Mouse (Mus musculus) embryonic facial prominence, embryonic 14.5 days (tissue): ENCODE results near the gene Fbxo22. TPM values are rescaled to one million over a fixed set of nuclear protein-coding genes. Genes with fewer than 3 reads are reported as not detected.
"Not testable (repeated sequence)": the region's sequence is repeated elsewhere in the genome, so short reads cannot be mapped to it uniquely, and the experiment has no call there.

Experiments
- ATAC-seq: fragments of 200-750 bp; cut with Nextera tagmentation; 2 replicates; pipeline ENCODE4 v1.8.0; 2017; ENCODE audit warnings: low read depth, moderate number of reproducible peaks, moderate TSS enrichment
- DNase-seq: peaks from one replicate; pipeline ENCODE4 v3.0.0-alpha.2; 2015; ENCODE audit warnings: low spot score
- H3K27ac ChIP-seq: fragments of 300-500 bp; sonication (generic); replicated peaks from 2 replicates; pipeline ENCODE4 v1.5.1; 2014; ENCODE audit warnings: low read depth, mild to moderate bottlenecking, low read length, moderate library complexity
- H3K27me3 ChIP-seq: fragments of 300-500 bp; sonication (generic); replicated peaks from 2 replicates; pipeline ENCODE4 v1.6.1; 2014; ENCODE audit warnings: low read length; ENCODE audit not compliant: control insufficient read depth, insufficient read depth
- H3K36me3 ChIP-seq: fragments of 300-500 bp; sonication (generic); 2 replicates; pipeline ENCODE4 v1.6.1; 2014; ENCODE audit warnings: low read length, mixed read lengths; ENCODE audit not compliant: control insufficient read depth, insufficient read depth
- H3K4me1 ChIP-seq: fragments of 300-500 bp; sonication (generic); 2 replicates; pipeline ENCODE4 v1.6.1; 2014; ENCODE audit warnings: antibody characterized with exemption, low read length; ENCODE audit not compliant: control insufficient read depth, insufficient read depth
- H3K4me2 ChIP-seq: fragments of 300-500 bp; sonication (generic); 2 replicates; pipeline ENCODE4 v1.6.1; 2014; ENCODE audit warnings: low read depth, mild to moderate bottlenecking, low read length, moderate library complexity, mixed read lengths
- H3K4me3 ChIP-seq: fragments of 300-500 bp; sonication (generic); 2 replicates; pipeline ENCODE4 v1.5.1; 2014; ENCODE audit warnings: low read depth, mild to moderate bottlenecking, low read length
- H3K9ac ChIP-seq: fragments of 300-500 bp; sonication (generic); 2 replicates; pipeline ENCODE4 v1.6.1; 2014; ENCODE audit warnings: low read depth, mild to moderate bottlenecking, low read length, moderate library complexity, mixed read lengths
- H3K9me3 ChIP-seq: fragments of 300-500 bp; sonication (generic); 2 replicates; pipeline ENCODE4 v1.6.1; 2016; ENCODE audit warnings: low read length; ENCODE audit not compliant: control insufficient read depth
- WGBS: fragments of 180-500 bp; shearing (Covaris S2); extraction: QIAGEN DNeasy Blood & Tissue Kit; methylation state at CpG from one replicate; pipeline ENCODE4 v1.1.7; 2014; 5-methylcytosine and 5-hydroxymethylcytosine counted together
- polyA plus RNA-seq: library from polyadenylated mRNA; unstranded; fragments of >200 nt; fragmentation: Nextera tagmentation; extraction: Ambion mirVana; gene quantifications from 2 replicates; pipeline ENCODE4 v1.2.1, GENCODE M21; 2014

Fbxo22 gene
- polyA plus RNA-seq, 1 experiment from 2014 or later = 41.9 TPM

DNA sequence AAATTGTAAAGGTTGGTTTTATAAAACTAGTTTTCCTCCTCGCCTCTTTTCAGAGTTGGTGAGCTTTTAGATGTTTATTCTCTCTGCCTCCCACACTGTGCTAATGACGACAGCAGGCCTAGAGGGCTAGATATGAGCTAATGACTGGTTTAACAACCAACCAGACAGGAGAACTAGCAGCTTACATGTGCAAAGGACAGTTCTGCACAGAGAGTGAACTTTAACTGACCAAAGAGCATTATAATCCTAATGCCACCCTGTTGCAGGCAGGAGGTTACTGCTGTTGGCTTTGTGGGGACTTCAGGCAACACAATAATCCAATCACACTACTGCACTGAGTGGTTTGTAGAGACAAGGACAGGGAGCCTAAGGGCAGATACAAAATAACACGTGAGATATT lies 34.6 kb downstream of the Fbxo22 start:
- ATAC-seq (no peak), DNase-seq (no peak)
- Histone ChIP-seq H3K4me2 (no peak overlapping the region), H3K27me3 (no peaks in the 10 kb centered on the region), H3K36me3 (no peaks in the 10 kb centered on the region), H3K9me3 (no peaks in the 10 kb centered on the region), H3K4me1 (no peaks in the 10 kb centered on the region), H3K9ac (no peak overlapping the region), H3K27ac (no peak overlapping the region), H3K4me3 (no peak overlapping the region)
- 74% methylated on average over 3 of the region's 3 CpGs for WGBS

DNA sequence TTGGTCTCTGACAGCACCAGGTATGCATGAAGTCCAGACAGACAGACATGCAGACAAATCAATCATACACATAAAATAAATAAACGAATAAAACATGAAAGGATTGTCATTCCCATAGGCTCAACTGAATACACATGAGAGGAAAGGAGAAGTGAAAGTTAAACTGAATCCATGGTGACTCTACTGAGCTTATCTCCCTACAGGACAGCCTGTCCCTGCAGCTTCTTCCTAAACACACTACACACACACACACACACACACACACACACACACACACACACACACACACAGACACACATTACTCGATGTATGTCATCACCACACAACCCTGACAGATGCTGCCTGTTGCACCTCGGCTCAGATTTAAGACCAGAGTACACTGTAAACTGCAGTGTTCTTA lies 35.4 kb downstream of the Fbxo22 start:
- no peak overlapping the region for H3K4me2 ChIP-seq
- H3K9ac ChIP-seq = no peak overlapping the region
- no peak overlapping the region for H3K4me3 ChIP-seq
- no peaks in the 10 kb centered on the region for H3K4me1 ChIP-seq
- ATAC-seq (no peak), DNase-seq (no peak)
- no peak overlapping the region for H3K27ac ChIP-seq
- no peaks in the 10 kb centered on the region for H3K27me3 ChIP-seq
- no peaks in the 10 kb centered on the region for H3K9me3 ChIP-seq
- WGBS = 68% methylated on average over 3 of the region's 3 CpGs
- H3K36me3 ChIP-seq = no peaks in the 10 kb centered on the region

DNA sequence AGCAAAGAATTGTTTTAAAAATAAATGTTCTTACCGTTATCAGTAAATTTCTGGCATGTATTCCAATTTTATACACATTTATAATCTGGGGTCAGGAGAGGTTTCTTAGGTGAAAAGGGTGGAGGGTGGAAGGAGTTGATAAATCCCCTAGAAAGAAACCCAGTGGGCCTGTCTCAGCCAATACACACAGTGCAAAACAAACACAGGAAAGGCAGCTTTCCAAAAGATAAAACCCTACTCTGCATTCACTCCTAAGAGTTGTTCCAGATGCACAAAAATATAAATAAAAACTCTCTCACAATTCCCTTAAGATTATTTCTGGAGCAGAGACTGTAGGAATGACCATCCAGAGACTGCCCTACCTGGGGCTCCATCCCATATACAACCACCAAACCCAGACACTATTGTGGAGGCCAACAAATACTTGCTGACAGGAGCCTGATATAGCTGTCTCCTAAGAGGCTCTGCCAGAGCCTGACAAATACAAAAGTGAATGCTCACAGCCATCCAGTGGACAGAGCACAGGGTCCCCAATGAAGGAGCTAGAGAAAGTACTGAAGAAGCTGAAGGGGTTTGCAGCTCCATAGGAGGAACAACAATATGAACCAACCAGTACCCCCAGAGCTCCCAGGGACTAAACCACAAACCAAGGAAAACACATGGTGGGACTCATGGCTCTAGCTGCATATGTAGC lies 36.5 kb downstream of the Fbxo22 start:
- H3K9ac ChIP-seq, H3K36me3 ChIP-seq, H3K4me3 ChIP-seq, H3K27me3 ChIP-seq, H3K27ac ChIP-seq, ATAC-seq, H3K9me3 ChIP-seq, H3K4me2 ChIP-seq, H3K4me1 ChIP-seq, DNase-seq: not testable (repeated sequence)
- WGBS = 94% methylated on average over 1 of the region's 1 CpGs

DNA sequence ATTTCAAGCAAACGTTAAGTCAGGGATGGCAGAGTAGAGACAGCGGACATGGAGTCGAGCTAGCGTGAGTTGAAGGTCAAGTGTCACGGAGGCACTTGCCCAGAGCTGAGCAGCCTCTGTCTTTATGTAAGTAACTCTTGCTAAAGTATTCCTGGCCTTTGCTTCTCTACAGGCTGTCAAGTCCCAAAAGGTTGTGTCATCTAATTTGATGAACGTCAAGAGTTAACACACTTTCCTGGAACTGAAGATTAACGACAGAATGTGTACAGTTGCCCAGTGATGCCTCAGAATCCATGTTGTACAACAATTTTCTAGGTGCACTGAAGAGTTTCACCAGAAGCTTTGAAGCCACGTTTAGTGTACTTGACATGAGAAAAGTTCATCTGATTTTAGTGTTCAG lies 37.7 kb downstream of the Fbxo22 start:
- Histone ChIP-seq H3K4me1 (no peaks in the 10 kb centered on the region), H3K4me3 (no peak overlapping the region), H3K27me3 (no peaks in the 10 kb centered on the region), H3K27ac (no peak overlapping the region), H3K36me3 (no peaks in the 10 kb centered on the region), H3K9ac (no peak overlapping the region), H3K4me2 (no peak overlapping the region), H3K9me3 (no peaks in the 10 kb centered on the region)
- WGBS = 57% methylated on average over 8 of the region's 8 CpGs
- ATAC-seq (no peak), DNase-seq (no peak)

DNA sequence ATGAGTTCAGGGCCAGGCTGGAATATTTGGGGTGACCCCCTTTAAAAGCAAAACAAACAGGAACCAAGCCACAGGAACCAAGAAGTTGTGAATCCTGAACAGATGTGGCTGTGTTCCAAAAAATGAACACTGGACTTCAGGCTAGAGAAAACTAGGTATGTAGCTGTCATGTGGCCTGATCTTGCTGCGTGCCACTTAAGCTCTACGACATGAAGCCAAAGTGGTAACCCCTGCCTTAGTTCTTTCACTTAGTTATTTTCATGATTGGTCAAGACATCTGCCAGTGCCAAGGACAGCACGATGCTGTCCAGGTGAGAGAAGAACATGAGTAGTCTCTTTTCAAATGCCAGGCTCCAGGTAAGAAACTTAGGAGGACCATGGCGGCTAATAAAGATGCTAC lies 38.2 kb downstream of the Fbxo22 start:
- Histone ChIP-seq H3K9me3 (no peaks in the 10 kb centered on the region), H3K4me3 (no peak overlapping the region), H3K4me1 (no peaks in the 10 kb centered on the region), H3K36me3 (no peaks in the 10 kb centered on the region), H3K27ac (no peak overlapping the region), H3K27me3 (no peaks in the 10 kb centered on the region), H3K4me2 (no peak overlapping the region), H3K9ac (no peak overlapping the region)
- ATAC-seq = no peak
- 93% methylated on average over 4 of the region's 4 CpGs for WGBS
- DNase-seq = no peak

DNA sequence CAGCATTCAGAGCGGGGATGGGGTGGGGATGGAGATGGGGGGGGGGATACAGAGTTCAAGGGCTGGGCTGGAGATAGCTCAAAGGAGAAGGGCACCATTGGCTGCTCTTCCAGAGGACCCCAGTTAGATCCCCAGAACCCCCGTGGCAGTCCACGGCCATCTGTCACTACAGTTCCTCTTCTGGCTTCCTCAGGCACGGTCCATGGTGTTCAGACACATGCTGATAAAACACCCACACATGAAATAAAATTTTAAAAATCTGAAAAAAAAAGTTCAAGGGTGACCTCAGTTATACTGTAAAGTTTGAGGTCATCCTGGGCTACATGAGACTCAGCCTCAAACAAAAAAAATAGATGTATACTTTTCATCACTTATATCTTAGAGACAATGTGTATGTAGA lies 39.7 kb downstream of the Fbxo22 start:
- no peak overlapping the region for H3K4me3 ChIP-seq
- ATAC-seq (no peak), DNase-seq (no peak)
- H3K9ac ChIP-seq = no peak overlapping the region
- no peak overlapping the region for H3K4me2 ChIP-seq
- no peaks in the 10 kb centered on the region for H3K27me3 ChIP-seq
- no peak overlapping the region for H3K27ac ChIP-seq
- WGBS = 82% methylated on average over 4 of the region's 4 CpGs
- no peaks in the 10 kb centered on the region for H3K36me3 ChIP-seq
- H3K4me1 ChIP-seq = no peaks in the 10 kb centered on the region
- H3K9me3 ChIP-seq = no peaks in the 10 kb centered on the region

DNA sequence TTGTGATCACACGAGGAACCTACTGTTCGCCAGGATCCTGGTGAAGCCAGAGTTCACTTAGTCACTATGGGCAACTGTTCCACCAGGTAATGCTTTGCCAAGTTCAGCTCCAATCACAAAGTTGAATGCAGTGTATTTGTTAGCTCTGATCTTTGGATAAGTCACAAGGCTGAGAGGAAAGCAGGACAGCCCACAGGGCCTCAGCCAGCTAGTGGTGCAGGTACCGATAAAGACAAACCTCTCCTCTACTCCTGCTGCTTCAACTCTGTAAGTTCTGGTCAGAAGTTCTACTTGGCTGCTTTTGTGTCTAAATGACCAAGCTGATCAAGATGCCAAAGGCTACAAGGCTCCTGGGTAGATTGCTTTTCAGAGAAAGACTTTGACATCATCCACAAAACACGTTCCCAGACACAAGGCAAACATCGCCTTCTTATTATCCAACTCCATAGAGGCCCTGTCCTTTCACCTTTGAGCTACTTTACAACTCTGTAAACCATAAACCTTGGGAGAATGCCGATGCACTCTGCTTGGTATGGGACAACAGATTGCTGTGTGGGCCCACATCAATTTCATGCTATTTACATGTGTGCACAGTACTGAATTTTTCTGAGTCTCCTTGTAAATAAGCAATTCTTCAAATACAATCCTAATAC lies 42.0 kb downstream of the Fbxo22 start:
- 83% methylated on average over 6 of the region's 6 CpGs for WGBS
- no peaks in the 10 kb centered on the region for H3K27me3 ChIP-seq
- H3K9me3 ChIP-seq = no peaks in the 10 kb centered on the region
- no peak overlapping the region for H3K4me2 ChIP-seq
- no peak overlapping the region for H3K4me3 ChIP-seq
- H3K36me3 ChIP-seq = no peaks in the 10 kb centered on the region
- H3K4me1 ChIP-seq = no peaks in the 10 kb centered on the region
- ATAC-seq (no peak), DNase-seq (no peak)
- no peak overlapping the region for H3K27ac ChIP-seq
- no peak overlapping the region for H3K9ac ChIP-seq

DNA sequence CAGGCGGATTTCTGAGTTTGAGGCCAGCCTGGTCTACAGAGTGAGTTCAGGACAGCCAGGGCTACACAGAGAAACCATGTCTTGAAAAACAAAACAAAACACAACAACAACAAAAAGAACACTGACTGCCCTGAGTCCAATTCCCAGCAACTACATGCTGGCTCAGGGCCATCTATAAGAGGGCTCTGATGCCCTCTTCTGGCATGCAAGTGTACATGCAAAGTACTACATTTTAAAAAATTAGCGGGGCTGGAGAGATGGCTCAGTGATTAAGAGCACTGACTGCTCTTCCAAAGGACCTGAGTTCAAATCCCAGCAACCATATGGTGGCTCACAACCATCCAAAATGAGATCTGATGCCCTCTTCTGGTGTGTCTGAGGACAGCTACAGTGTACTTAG lies 43.4 kb downstream of the Fbxo22 start:
- not testable (repeated sequence) for DNase-seq, H3K36me3 ChIP-seq, H3K4me2 ChIP-seq, H3K27ac ChIP-seq, ATAC-seq, H3K27me3 ChIP-seq, H3K9me3 ChIP-seq, H3K4me1 ChIP-seq, H3K9ac ChIP-seq, H3K4me3 ChIP-seq
- WGBS = 60% methylated on average over 2 of the region's 2 CpGs

DNA sequence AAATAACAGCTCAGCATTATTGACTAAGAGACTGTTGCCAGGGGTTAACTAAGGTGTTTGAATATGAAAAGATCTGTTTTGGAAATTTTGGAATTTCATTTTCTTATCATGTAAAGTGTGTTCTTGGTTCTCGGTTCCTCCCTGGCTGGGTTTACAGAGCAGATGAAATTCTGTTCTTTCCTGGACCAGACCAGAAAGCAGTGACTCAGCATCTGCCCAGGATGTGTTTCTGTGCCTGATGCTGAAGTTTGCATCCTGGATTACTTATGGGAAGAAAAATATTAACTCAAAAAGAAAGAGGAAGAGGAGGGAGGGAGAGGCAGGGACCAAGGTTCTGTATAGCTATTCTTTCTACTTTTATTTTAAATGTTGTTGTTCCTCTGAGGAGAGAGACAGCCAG lies 45.1 kb downstream of the Fbxo22 start:
- DNase-seq (no peak), ATAC-seq (no peak)
- no peaks in the 10 kb centered on the region for H3K36me3 ChIP-seq
- H3K9me3 ChIP-seq = no peaks in the 10 kb centered on the region
- H3K9ac ChIP-seq = no peak overlapping the region
- H3K4me2 ChIP-seq = no peak overlapping the region
- H3K4me3 ChIP-seq = no peak overlapping the region
- no peak overlapping the region for H3K27ac ChIP-seq
- no peaks in the 10 kb centered on the region for H3K4me1 ChIP-seq
- WGBS = 67% methylated on average over 1 of the region's 1 CpGs
- H3K27me3 ChIP-seq = no peaks in the 10 kb centered on the region
